Mouse (Mus musculus): Measurements from ENCODE around the gene Tpcn1. TPM values are rescaled to one million over a fixed set of nuclear protein-coding genes. Genes with fewer than 3 reads are reported as not detected.
"Not testable (repeated sequence)": the region's sequence is repeated elsewhere in the genome, so short reads cannot be mapped to it uniquely, and the experiment has no call there.

Tpcn1 gene
- polyA plus RNA-seq, 1 experiment: 39.9 TPM

- no peak for DNase-seq (ENCODE audit: extremely low spot score in 1 of 2, low spot score in 1 of 2)
These were observed 72.1 kb downstream of the Tpcn1 start for GRCm38 (mm10) chr5:120516221-120516984.

GRCm38 (mm10) chr5:120515451-120515850, 73.0 kb downstream of the Tpcn1 start:
- DNase-seq (ENCODE audit: extremely low spot score in 1 of 2, low spot score in 1 of 2): no peak

GRCm38 (mm10) chr5:120514754-120515153, 73.7 kb downstream of the Tpcn1 start:
- DNase-seq (ENCODE audit: extremely low spot score in 1 of 2, low spot score in 1 of 2): no peak

GRCm38 (mm10) chr5:120514031-120514677, 74.3 kb downstream of the Tpcn1 start:
- DNase-seq (ENCODE audit: extremely low spot score in 1 of 2, low spot score in 1 of 2): no peak

GRCm38 (mm10) chr5:120512911-120513555, 75.4 kb downstream of the Tpcn1 start:
- no peak for DNase-seq (ENCODE audit: extremely low spot score in 1 of 2, low spot score in 1 of 2)

GRCm38 (mm10) chr5:120511643-120512220, 76.7 kb downstream of the Tpcn1 start:
- DNase-seq (ENCODE audit: extremely low spot score in 1 of 2, low spot score in 1 of 2): no peak

GRCm38 (mm10) chr5:120510982-120511642, 77.4 kb downstream of the Tpcn1 start, which contains the start of gene Slc8b1:
TSS of gene Slc8b1 (plus strand) at chr5:120511168.
- DNase-seq (ENCODE audit: extremely low spot score in 1 of 2, low spot score in 1 of 2): peak; percentile 67 to 88

- no peak for DNase-seq (ENCODE audit: extremely low spot score in 1 of 2, low spot score in 1 of 2)
These were observed 81.2 kb downstream of the Tpcn1 start for GRCm38 (mm10) chr5:120507311-120507710.

GRCm38 (mm10) chr5:120506490-120506889, 82.0 kb downstream of the Tpcn1 start:
- no peak for DNase-seq (ENCODE audit: extremely low spot score in 1 of 2, low spot score in 1 of 2)

- DNase-seq (ENCODE audit: extremely low spot score in 1 of 2, low spot score in 1 of 2): no peak
These were observed 82.7 kb downstream of the Tpcn1 start for GRCm38 (mm10) chr5:120505781-120506180.

GRCm38 (mm10) chr5:120505368-120505767, 83.1 kb downstream of the Tpcn1 start:
- peak in 1 of 2 experiments; percentile 82 for DNase-seq (ENCODE audit: extremely low spot score in 1 of 2, low spot score in 1 of 2)

GRCm38 (mm10) chr5:120503144-120503795, 85.2 kb downstream of the Tpcn1 start, which contains the start of gene Plbd2:
TSS of gene Plbd2 (minus strand) at chr5:120503625.
- peak in 1 of 2 experiments; percentile 83 for DNase-seq (ENCODE audit: extremely low spot score in 1 of 2, low spot score in 1 of 2)

GRCm38 (mm10) chr5:120502675-120503143, 85.8 kb downstream of the Tpcn1 start:
- peak in 1 of 2 experiments; percentile 24 for DNase-seq (ENCODE audit: extremely low spot score in 1 of 2, low spot score in 1 of 2)

- peak in 1 of 2 experiments; percentile 39 for DNase-seq (ENCODE audit: extremely low spot score in 1 of 2, low spot score in 1 of 2)
These were observed 86.3 kb downstream of the Tpcn1 start for GRCm38 (mm10) chr5:120502147-120502621.

- not testable (repeated sequence) for DNase-seq (ENCODE audit: extremely low spot score in 1 of 2, low spot score in 1 of 2)
These were observed 87.9 kb downstream of the Tpcn1 start for GRCm38 (mm10) chr5:120500609-120501008.

- no peak for DNase-seq (ENCODE audit: extremely low spot score in 1 of 2, low spot score in 1 of 2)
These were observed 89.3 kb downstream of the Tpcn1 start for GRCm38 (mm10) chr5:120499202-120499601.

- DNase-seq (ENCODE audit: extremely low spot score in 1 of 2, low spot score in 1 of 2): no peak
These were observed 91.4 kb downstream of the Tpcn1 start for GRCm38 (mm10) chr5:120497071-120497470.

- no peak for DNase-seq (ENCODE audit: extremely low spot score in 1 of 2, low spot score in 1 of 2)
These were observed 92.7 kb downstream of the Tpcn1 start for GRCm38 (mm10) chr5:120495703-120496226.

GRCm38 (mm10) chr5:120495064-120495702, 93.3 kb downstream of the Tpcn1 start:
- DNase-seq (ENCODE audit: extremely low spot score in 1 of 2, low spot score in 1 of 2): peak in 1 of 2 experiments; percentile 32

All from frontal cortex, adult 2 months (tissue).